Mouse (Mus musculus) frontal cortex, postnatal 25 days (tissue): ENCODE results near the gene Med25.

Experiments used
- DNase-seq, 2 experiments: peaks; one replicate each; pipeline ENCODE4 v3.0.0; 2022; ENCODE audit warnings: low spot score in 2 of 2

The Med25 gene

GRCm38 (mm10) chr7:44848561-44849415, 43.7 kb downstream of the Med25 start, which contains the start of the genes Akt1s1 and Tbc1d17:
TSS of gene Akt1s1 (plus strand) at chr7:44848991.
TSS of gene Tbc1d17 (minus strand) at chr7:44849079.
- peak; percentile 99 for DNase-seq

GRCm38 (mm10) chr7:44847772-44848171, 44.7 kb downstream of the Med25 start:
- no peak for DNase-seq

- DNase-seq, result no peak
Observed at GRCm38 (mm10) chr7:44846804-44847203, 45.7 kb downstream of the Med25 start.

DNA sequence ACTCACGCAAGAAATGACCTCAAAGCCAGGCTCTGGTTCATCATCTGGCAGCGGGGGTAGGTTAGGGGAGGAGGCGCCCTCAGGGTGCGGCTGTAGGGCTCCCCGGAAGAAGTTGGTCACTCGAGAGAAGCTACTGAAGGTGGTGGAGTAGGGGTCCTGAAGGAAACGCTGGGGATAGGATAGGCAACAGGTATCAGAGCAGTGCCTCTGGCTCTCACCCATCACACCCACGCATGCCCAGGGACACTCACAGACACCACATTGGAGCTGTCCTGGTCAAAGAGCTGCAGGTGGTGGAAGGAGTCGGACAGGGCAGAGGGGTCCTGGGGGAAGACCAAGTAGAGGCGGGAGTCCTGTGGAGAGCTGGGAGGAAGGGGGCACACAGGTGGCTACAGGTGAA, 47.5 kb downstream of the Med25 start:
- no peak for DNase-seq

DNA sequence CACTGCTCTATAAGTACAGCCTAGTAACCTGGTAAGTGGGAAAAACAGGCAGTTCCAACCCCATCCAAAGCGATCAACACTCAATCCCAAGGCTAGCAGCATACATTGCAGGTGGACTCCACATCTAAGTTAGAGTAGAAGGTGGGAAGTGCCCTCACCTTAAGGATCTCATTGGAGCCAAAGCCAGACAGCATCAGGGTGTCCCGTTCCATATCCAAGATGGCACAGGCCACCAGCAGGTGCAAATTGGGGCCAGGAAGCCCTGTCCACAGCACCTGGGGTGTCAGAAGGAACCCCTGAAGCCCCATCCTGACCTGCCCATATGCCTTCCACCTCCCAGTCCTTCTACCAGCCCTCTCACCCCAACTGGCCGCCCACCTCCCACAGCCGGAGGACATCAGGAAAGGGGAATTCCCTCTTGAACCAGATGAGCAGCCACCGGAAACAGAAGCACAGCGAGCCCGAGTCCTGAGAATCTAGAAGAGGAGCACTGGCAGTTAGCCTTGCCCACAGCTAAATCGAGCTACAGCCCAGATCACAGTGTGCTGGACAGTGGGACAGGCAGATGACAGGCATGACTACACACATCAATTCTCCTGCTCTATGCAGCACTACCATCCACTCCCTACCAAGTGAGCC, 50.6 kb downstream of the Med25 start:
- no peak for DNase-seq

DNA sequence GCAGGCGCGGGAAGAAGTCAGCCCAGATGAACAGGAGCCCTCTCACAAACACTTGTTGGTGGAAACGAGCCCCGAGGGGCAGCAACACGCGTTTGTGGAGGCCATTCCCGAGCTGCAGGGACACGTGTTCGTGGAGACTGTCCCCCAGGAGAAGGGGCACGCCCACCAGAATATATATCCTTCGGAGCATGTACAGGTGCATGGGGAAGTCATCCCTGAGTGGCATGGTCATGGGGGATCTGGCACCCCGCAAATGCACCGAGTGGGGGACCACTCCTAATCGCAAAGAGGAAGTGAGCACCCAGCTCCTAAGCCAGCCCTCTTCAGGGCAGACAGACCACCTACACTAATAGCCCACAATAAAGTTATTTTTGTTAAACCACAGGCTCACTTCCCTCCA, 52.1 kb downstream of the Med25 start:
- no peak for DNase-seq

- no peak for DNase-seq
Observed at GRCm38 (mm10) chr7:44839491-44840191, 52.9 kb downstream of the Med25 start.

DNA sequence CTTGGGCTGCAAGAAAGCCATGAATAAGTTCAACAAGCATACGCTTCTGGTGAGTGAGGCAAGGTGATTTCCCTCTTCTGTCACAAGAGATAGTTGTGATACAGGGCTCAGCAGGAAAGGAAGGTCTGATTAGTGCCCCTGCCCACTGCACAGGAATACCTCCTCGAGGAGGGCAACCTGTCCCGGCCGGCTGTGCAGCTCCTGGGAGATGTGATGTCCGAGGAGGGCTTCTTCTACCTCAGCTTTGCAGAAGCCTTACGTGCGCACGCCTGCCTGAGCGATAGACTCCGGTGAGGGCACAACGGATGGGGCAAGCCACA, 53.4 kb downstream of the Med25 start:
- DNase-seq, result no peak

DNA sequence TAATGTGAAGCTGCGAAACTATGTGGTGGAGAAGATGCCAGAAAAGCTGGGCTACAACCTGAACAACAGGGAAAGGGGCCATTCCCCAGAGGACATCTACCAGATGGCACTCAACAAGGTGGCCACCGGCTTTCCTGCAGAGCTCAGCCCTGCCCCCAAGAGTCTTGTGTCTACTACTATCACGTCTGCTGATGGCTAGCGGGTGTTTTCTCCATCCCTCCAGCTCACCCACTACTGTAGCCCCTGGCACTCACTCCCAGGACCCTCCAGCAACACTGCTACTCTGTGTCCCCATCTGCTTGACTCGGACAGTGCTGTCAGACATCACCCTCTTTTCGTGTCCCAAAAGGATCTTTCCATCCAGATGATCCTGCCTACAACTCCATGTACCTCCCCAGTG, 54.4 kb downstream of the Med25 start:
- no peak for DNase-seq

GRCm38 (mm10) chr7:44836423-44837053, 56.0 kb downstream of the Med25 start:
- no peak for DNase-seq

DNA sequence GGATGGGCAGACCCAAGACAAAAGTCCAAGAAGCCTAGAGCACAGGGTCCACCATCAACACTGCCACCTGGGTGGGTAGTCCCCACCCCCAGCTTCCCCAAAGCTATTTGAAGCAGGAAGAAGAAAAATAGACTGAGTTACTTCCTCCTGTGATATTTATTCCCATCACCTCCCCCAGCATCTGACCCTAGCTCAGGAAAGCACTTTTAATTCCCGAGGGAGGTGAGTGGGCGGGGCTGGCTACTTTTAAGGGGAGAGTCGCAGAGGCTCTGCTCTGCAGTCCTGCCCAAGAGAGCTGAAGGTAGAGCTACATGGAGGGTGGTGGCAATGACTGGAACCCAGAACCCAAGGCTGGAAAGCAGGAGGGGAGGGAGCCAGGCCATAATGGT, 56.5 kb downstream of the Med25 start:
- DNase-seq, result no peak

DNA sequence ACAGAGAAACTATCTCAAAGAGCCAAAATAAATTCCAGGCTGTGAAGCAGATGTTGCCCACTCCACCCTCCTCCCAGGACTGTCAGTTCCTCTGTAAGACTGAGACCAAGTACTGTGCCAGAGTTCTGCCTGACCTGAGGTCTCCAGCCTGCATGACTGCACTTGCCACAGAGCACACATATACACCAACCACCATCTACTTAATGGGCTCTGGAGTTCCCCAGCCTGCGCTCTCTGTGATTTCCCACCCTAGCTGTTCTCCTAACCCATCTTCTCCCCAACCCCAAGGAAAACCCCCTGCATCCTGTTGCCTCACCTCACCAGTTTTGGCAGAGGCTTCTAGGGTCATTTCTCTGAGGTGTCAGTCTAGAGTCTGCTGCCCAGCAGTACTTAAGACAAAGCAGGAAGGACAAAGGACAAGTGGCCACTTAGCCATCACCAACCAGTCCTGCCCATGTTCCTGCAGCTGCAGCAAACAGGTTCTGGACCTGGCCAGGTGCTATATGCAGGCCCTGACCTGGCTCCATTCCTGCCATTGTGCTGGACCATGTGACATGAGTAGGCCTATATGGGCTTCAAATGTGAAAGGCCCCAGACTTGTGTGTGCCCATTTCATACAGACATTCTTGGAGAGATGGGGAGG, 57.0 kb downstream of the Med25 start:
- DNase-seq, result no peak

- DNase-seq, result no peak
Observed at GRCm38 (mm10) chr7:44832763-44833162, 59.7 kb downstream of the Med25 start.

GRCm38 (mm10) chr7:44828706-44829105, 63.8 kb downstream of the Med25 start:
- DNase-seq, result no peak

DNA sequence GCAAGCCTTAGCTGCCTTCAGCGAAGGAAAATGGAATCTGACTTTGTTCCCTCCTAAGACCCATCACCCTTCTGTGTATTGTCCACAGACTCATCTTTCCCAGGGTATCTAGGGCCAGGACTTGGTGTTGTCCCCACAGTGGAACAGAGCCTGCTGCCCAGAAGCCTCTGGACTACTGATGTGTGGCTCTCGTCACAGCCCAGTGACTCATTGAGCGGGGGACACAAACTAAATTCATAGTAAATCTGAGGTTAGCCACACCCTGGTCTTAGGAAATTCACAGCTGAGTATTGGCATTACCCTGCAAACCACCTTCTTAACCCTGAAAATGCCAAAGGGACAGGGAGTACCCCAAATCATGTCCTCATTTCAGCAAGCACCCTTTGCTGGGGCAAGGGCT, 65.7 kb downstream of the Med25 start:
- DNase-seq, result no peak
